Mouse (Mus musculus): Measurements from ENCODE around the gene Pear1.

DNA sequence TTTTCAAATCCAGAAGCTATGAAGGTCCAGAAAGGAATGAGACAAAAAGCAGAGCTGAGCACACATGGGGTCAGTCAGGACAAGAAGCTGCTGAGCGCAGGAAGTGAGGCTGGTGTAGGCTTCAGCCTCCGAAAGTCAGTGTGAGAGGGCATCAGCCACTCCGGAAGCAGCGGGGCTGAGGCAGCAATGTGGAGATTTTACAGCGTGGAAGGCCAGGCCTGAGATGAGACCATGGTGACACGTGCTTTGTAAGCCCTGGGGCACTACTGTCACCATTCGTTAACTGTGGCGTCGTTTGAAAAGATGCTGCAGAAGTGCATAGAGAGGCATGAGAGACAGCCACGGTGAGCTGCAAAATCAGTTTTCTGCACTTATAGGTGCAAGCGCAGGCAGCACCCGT, 5.9 kb downstream of the Pear1 start:
- TF ChIP-seq CTCF (conservative IDR thresholded peaks at IDR 0.05 in 1 of 2, IDR thresholded peaks at IDR 0.05 in 1 of 2; ENCODE audit: low read depth in 2 of 2, low read length in 2 of 2) (no peak), MAZ (IDR thresholded peaks at IDR 0.05; ENCODE audit: low read depth, low read length) (no peak), POLR2A (IDR thresholded peaks at IDR 0.05; ENCODE audit: low read depth, low read length) (no peak)

Data from CH12.LX (cell line).